Mouse (Mus musculus) cerebellum, adult (tissue): Measurements from ENCODE around the gene Papss1.

Experiments used
- ATAC-seq: cut with Nextera tagmentation; 2 replicates; pipeline ENCODE4 v1.9.2; 2017; ENCODE audit warnings: mild to moderate bottlenecking, moderate library complexity, mixed read lengths; ENCODE audit not compliant: insufficient number of reproducible peaks, low FRiP score, low TSS enrichment

Papss1 gene

GRCm38 (mm10) chr3:131628931-131629330 lies 64.4 kb downstream of the Papss1 start:
- ATAC-seq, result no peak

DNA sequence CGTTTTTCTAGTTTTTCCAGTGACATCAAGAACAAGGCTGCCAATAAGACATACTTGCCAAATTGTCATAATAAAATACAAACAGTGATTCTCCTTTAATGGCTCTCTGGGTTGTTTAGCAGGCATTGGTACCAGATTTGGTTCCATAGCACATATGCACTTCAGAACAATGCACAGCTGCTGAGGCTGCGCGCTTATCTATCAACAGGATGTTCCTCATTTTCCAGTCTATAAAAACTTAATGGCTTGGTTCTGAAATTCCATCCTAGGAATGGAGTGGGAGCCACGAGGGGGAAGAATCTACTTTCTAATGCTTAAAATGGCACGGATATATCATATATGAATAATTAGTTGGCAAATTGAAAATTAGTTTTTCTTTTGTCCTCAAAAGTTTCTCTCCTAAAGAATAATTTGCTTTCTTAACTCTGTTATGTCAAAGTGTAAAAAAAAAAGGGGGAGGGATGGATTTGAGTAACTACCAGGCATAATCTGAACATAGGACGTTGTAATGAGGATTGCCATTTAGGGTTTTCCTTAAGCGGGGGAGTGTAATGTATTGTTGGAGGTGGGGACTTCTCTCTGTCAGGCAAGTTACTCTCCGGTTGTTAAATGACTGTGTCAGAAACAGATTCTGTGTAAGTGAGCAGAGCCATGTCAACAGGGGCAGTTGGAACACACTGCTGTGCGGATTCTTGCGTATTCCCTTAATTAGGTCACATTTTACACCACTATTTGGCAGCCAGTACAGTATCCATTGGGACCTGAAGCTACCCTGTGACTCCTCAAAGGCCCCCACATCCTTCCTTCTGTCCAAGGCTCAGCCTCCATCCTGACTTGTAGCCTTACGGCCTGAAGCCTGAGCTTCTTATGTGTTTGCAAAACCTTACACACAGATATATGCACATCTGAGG lies 66.1 kb downstream of the Papss1 start:
- peak; percentile 62 for ATAC-seq

- peak; percentile 88 for ATAC-seq
These were observed 66.8 kb downstream of the Papss1 start for GRCm38 (mm10) chr3:131631318-131631870.

GRCm38 (mm10) chr3:131634091-131634490 lies 69.5 kb downstream of the Papss1 start:
- no peak for ATAC-seq

GRCm38 (mm10) chr3:131636126-131636525 lies 71.6 kb downstream of the Papss1 start:
- ATAC-seq, result no peak

- ATAC-seq, result no peak
These were observed 72.4 kb downstream of the Papss1 start for GRCm38 (mm10) chr3:131637008-131637407.

DNA sequence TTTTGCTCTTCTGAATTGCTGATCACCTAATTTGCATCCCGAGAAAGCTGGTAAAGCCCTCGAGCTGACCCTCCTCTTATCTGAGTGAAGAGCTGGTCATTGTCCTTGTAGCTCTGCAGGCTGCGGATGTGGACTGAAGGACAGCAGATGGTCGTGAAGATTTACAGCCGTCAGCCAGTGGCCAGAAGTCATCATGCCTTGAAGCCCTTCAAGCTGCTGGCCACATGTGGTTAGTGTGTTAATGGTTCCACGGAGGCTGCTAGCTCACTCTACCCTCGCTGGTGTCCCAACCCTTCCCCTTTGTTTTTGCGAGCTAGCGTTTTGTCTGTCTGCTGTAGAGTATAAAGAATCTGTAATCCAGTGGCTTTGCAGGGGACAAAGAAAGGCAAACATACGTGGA lies 73.1 kb downstream of the Papss1 start:
- ATAC-seq, result no peak

- ATAC-seq, result peak; percentile 57
These were observed 73.6 kb downstream of the Papss1 start for GRCm38 (mm10) chr3:131638216-131638615.

DNA sequence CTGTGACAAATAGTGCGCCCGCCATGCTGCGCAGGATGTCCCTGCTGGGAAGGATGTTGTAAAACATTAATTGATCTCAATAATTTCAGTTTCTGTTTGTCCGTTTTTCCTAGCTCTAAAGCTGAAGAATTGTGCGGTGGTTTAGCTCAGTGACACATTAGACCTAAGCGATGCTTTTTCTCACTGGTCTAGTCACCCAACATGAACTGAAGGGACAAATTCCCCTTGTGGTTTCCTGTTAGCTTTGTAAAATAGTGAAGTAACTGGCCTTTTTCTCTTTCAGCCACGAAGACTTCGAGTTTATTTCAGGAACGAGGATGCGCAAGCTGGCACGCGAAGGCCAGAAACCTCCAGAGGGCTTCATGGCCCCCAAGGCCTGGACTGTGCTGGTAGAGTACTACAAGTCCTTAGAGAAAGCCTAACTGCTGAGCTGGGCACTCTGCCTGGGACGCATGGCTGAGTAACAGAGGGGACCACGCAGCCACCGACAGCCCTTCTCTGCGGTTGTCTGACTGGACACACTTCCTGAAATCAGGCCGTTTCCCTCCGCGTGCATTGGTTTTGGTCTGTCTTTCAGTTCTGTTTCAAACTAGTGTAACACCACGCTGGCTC lies 78.2 kb downstream of the Papss1 start:
- ATAC-seq, result no peak

DNA sequence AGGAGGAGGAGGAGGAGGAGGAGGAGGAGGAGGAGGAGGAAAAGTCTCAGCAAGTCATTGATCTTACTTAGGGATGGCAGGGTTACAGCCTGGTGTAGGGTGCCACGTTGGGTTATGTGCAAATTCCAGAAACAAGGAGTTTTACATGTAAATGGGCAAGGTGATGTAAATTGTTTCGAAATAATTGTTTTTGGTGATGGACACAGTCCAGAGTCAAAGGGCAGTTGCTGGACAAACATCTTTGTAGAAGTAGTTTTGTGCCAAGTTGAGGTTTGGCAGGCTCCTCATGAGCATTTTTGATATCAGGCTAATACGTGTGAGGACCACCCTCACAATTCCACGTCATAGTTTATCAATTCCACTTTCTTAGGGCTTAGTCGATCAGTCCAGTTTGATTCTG lies 80.6 kb downstream of the Papss1 start:
- ATAC-seq, result no peak

DNA sequence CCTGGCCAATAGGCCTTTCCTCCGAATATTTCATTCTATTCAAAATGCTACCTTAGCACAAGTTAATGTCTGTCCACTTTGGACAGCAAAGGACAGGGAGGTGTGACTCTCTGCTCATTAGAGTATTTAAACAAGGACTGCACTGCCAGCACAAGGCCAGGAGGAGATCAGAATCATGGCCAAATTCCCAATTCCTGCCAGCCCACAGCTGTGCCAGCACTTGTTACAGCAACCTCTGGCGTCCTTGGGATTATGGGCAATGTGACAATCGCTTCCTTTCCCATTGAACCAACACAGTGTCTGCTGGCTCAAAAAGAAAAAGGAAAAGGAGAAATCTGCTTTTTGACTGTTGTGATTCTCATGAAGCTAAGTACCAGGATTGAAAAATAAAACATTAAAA lies 89.8 kb downstream of the Papss1 start:
- no peak for ATAC-seq

DNA sequence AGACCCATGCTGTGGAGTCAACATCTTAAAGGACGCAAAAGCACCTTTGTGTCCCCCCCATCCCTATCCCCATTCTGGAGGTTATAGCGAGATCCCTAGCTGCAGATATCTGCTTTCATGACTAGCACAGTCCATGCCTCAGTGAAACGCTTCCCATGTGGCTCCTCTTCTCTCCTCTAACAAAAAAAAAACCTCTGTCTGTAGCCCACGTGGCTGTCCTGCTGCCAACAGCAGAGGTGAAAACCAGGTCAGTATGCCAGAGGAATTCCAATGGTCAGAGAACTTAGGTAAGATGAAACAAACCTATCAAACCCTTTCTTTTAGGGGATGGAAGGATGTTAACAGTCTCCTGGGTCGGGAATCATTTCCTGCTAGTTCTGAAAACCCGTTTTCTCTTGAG lies 91.5 kb downstream of the Papss1 start:
- ATAC-seq, result no peak

DNA sequence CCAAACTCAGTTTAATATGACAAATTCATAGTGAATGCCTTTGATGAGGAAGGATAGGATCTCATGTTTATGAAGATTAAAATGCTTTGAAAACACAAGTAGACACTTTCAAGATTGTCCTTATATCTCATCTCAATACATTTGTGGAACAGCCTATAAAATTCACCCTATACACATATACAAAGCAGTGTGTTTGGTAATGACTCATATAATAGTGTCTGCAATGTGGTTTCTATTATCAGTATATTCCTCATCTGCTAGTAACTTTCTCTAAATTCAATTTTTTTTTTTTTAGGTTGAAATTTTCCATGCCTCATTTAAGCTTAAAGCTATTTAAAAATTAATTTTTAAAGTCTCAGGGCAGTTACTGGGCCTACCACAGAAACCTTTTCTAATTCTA lies 95.6 kb downstream of the Papss1 start:
- ATAC-seq, result no peak

DNA sequence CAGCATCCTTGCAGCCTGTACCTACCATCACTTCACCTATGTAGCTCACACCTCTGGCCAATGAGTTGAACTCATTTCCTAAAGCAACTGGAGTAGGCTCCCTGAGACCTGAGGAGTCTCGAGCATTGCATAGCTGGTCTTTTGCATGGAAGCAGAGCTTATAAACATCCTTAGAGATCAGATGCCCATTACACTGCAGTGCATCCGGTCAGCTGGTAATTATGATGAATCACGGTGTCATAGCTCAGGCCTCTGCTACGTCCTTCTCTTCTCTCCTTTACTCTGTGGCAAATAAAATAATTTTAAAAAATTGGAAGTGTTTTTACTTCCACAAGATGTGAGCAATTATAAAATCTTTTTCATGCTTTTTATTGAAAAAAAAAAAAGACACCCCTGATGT lies 96.1 kb downstream of the Papss1 start:
- no peak for ATAC-seq

GRCm38 (mm10) chr3:131662589-131663148 lies 98.1 kb downstream of the Papss1 start:
- no peak for ATAC-seq

- ATAC-seq, result no peak
These were observed 105.3 kb downstream of the Papss1 start for GRCm38 (mm10) chr3:131669910-131670309.

DNA sequence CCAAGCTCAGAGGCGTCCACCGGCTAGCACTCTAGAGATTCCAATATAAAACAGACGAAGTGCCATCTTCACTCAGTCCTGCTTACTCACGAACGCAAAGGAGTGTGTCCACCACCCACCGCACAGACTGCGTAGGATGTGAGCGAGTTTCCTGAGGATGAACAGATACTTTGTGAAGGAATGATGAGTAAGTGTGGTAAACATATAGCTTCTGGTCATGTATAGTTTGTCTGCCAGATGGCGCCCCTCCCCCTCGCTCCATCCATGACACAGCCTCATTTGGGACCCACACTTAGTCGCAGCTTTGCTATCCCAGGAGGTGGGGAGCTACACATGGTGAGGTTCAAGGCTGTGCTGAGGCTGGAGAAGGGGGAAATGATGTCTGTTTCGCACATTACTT lies 121.5 kb downstream of the Papss1 start:
- no peak for ATAC-seq

GRCm38 (mm10) chr3:131689949-131690348 lies 125.4 kb downstream of the Papss1 start:
- ATAC-seq, result no peak

- no peak for ATAC-seq
These were observed 126.0 kb downstream of the Papss1 start for GRCm38 (mm10) chr3:131690543-131690942.

GRCm38 (mm10) chr3:131691202-131691601 lies 126.6 kb downstream of the Papss1 start:
- ATAC-seq, result no peak
